21 mouse cellular contexts compared by ENCODE assay signal in genomic region chr14:21221574-21222138, GRCm38 (mm10).
DNase-seq lines count a peak whose midpoint lies in the region; ATAC-seq and TF ChIP-seq lines count a peak whose summit lies in the region.
"Had no signal": no experiment of that assay in that cellular context is flagged by ENCODE, and none has a peak within 500 bp of the region (broad histone marks: within the 10 kb centered on the region; RNA-seq: fewer than 3 reads in every experiment).

No protein-coding gene starts in this region.

- H3K4me2 ChIP-seq in midbrain, embryonic 15.5 days = no peak overlapping the region
- H3K4me2 ChIP-seq: heart, embryonic 15.5 days; limb, embryonic 12.5 days; lung, embryonic 14.5 days had no signal

- H3K36me3 ChIP-seq in midbrain, embryonic 15.5 days (replicated peaks) = no peaks in the 10 kb centered on the region
- H3K36me3 ChIP-seq: heart, embryonic 15.5 days; limb, embryonic 12.5 days had no signal

- peak; percentile 15 for DNase-seq in adrenal gland, postnatal 14 days
- no peak for DNase-seq in adrenal gland, adult 18-20 months (ENCODE audit: low spot score in 2 of 2)
- peak in 1 of 2 experiments; percentile 9 for DNase-seq in layer of hippocampus, adult 2 months (ENCODE audit: low spot score in 2 of 2)
- no peak for DNase-seq in layer of hippocampus, adult 9-11 months
- peak; percentile 25 for DNase-seq in brain, embryonic 14.5 days (ENCODE audit: low read depth)
- no peak for DNase-seq in kidney, postnatal 14 days
- no peak for DNase-seq in layer of hippocampus, adult 11-12 months (ENCODE audit: low spot score)
- DNase-seq: cerebellum, postnatal 10 days; heart, adult 11 months; kidney, adult 11 months; kidney, postnatal 36 days; layer of hippocampus, postnatal 36 days; lung, embryonic 14.5 days; right cerebral cortex, postnatal 14 days had no signal

- TF ChIP-seq CTCF in layer of hippocampus, adult 2 months (conservative IDR thresholded peaks at IDR 0.05) = no peak
- TF ChIP-seq CTCF in brain, embryonic 14.5 days (IDR thresholded peaks at IDR 0.05; ENCODE audit: borderline replicate concordance, extremely low read depth, insufficient read depth, insufficient read length) = no peak

- H3K9me3 ChIP-seq in midbrain, embryonic 15.5 days = no peaks in the 10 kb centered on the region
- H3K9me3 ChIP-seq: heart, embryonic 15.5 days; limb, embryonic 12.5 days had no signal

- peak overlapping the region; percentile 74 for H3K27ac ChIP-seq in layer of hippocampus, adult 2 months
- peak overlapping the region; percentile 51 for H3K27ac ChIP-seq in midbrain, embryonic 15.5 days
- H3K27ac ChIP-seq: heart, embryonic 15.5 days; limb, embryonic 12.5 days; macrophage; stomach, postnatal 0 days had no signal

- peaks cover 12% of the 10 kb centered on the region for H3K4me1 ChIP-seq in midbrain, embryonic 15.5 days

- H3K4me3 ChIP-seq in layer of hippocampus, adult 2 months = no peak overlapping the region
- H3K4me3 ChIP-seq in midbrain, embryonic 15.5 days = no peak overlapping the region
- H3K4me3 ChIP-seq: erythroblast, embryonic 14.5 days; heart, embryonic 15.5 days; limb, embryonic 12.5 days had no signal

- WGBS in midbrain, embryonic 15.5 days = 68% methylated on average over 5 of the region's 5 CpGs

- no peak for ATAC-seq in midbrain, embryonic 15.5 days (replicated peaks)
- ATAC-seq: activated CD4-positive, CD25-positive, alpha-beta regulatory T cell, adult 4 months had no signal

- no peaks in the 10 kb centered on the region for H3K27me3 ChIP-seq in midbrain, embryonic 15.5 days (replicated peaks)
- H3K27me3 ChIP-seq: heart, embryonic 15.5 days; limb, embryonic 12.5 days had no signal

- no peak for TF ChIP-seq POLR2A in brain, embryonic 14.5 days (IDR thresholded peaks at IDR 0.05; ENCODE audit: borderline replicate concordance, extremely low read depth, insufficient read depth, insufficient read length, poor library complexity, severe bottlenecking)

- no peak overlapping the region for H3K9ac ChIP-seq in midbrain, embryonic 15.5 days
- H3K9ac ChIP-seq: heart, embryonic 15.5 days; limb, embryonic 12.5 days; lung, embryonic 14.5 days had no signal

Comparison
In these comparisons a context has a peak if more than half of its experiments do, and no peak if none do; other contexts are left out.
1. DNase-seq: peak in adrenal gland, postnatal 14 days (single experiment) and brain, embryonic 14.5 days (single experiment); none in adrenal gland, adult 18-20 months (0 of 2), layer of hippocampus, adult 9-11 months (single experiment), kidney, postnatal 14 days (single experiment) and layer of hippocampus, adult 11-12 months (single experiment).